Mouse (Mus musculus): ENCODE measurements around the gene Creb1. TPM values are rescaled to one million over a fixed set of nuclear protein-coding genes. Genes with fewer than 3 reads are reported as not detected.

Gene Creb1
- polyA plus RNA-seq, 2 experiments, result 19.6 to 39.5 TPM

- H3K27ac ChIP-seq (replicated peaks; ENCODE audit: low read depth, low read length), result no peak overlapping the region
- ATAC-seq (ENCODE audit: low FRiP score, low read depth) (no peak), DNase-seq (ENCODE audit: low spot score) (no peak)
- H3K4me1 ChIP-seq (ENCODE audit: control insufficient read depth, insufficient read depth, low read length), result no peaks in the 10 kb centered on the region
- WGBS, result 88% methylated on average over 5 of the region's 5 CpGs
- no peaks in the 10 kb centered on the region for H3K36me3 ChIP-seq (ENCODE audit: control insufficient read depth, insufficient read depth, low read length)
- H3K27me3 ChIP-seq (ENCODE audit: control insufficient read depth, insufficient read depth, low read length), result no peaks in the 10 kb centered on the region
- no peak overlapping the region for H3K4me3 ChIP-seq (replicated peaks; ENCODE audit: low read length)
- H3K4me2 ChIP-seq (replicated peaks; ENCODE audit: low read depth, low read length, severe bottlenecking), result no peak overlapping the region
- H3K9me3 ChIP-seq (ENCODE audit: control insufficient read depth, low read length), result no peaks in the 10 kb centered on the region
- H3K9ac ChIP-seq (ENCODE audit: low read depth, low read length, severe bottlenecking), result no peak overlapping the region
- no peak for TF ChIP-seq POLR2A (IDR thresholded peaks at IDR 0.05; ENCODE audit: borderline replicate concordance, extremely low read depth, insufficient read depth, insufficient read length)
Measured at GRCm38 (mm10) chr1:64543750-64544149, 11.3 kb downstream of the Creb1 start.

- H3K4me3 ChIP-seq (replicated peaks; ENCODE audit: low read length), result no peak overlapping the region
- H3K4me2 ChIP-seq (replicated peaks; ENCODE audit: low read depth, low read length, severe bottlenecking), result no peak overlapping the region
- ATAC-seq (ENCODE audit: low FRiP score, low read depth) (no peak), DNase-seq (ENCODE audit: low spot score) (no peak)
- 84% methylated on average over 3 of the region's 3 CpGs for WGBS
- H3K9ac ChIP-seq (ENCODE audit: low read depth, low read length, severe bottlenecking), result no peak overlapping the region
- H3K36me3 ChIP-seq (ENCODE audit: control insufficient read depth, insufficient read depth, low read length), result peaks cover 3% of the 10 kb centered on the region
- no peaks in the 10 kb centered on the region for H3K4me1 ChIP-seq (ENCODE audit: control insufficient read depth, insufficient read depth, low read length)
- H3K27ac ChIP-seq (replicated peaks; ENCODE audit: low read depth, low read length), result no peak overlapping the region
- TF ChIP-seq POLR2A (IDR thresholded peaks at IDR 0.05; ENCODE audit: borderline replicate concordance, extremely low read depth, insufficient read depth, insufficient read length), result no peak
- H3K9me3 ChIP-seq (ENCODE audit: control insufficient read depth, low read length), result no peaks in the 10 kb centered on the region
- no peaks in the 10 kb centered on the region for H3K27me3 ChIP-seq (ENCODE audit: control insufficient read depth, insufficient read depth, low read length)
Measured at GRCm38 (mm10) chr1:64546070-64546469, 13.6 kb downstream of the Creb1 start.

- Histone ChIP-seq H3K9me3 (ENCODE audit: control insufficient read depth, low read length) (no peaks in the 10 kb centered on the region), H3K4me2 (replicated peaks; ENCODE audit: low read depth, low read length, severe bottlenecking) (no peak overlapping the region), H3K27ac (replicated peaks; ENCODE audit: low read depth, low read length) (no peak overlapping the region), H3K4me3 (replicated peaks; ENCODE audit: low read length) (no peak overlapping the region), H3K36me3 (ENCODE audit: control insufficient read depth, insufficient read depth, low read length) (peaks cover 22% of the 10 kb centered on the region), H3K4me1 (ENCODE audit: control insufficient read depth, insufficient read depth, low read length) (no peaks in the 10 kb centered on the region), H3K27me3 (ENCODE audit: control insufficient read depth, insufficient read depth, low read length) (no peaks in the 10 kb centered on the region), H3K9ac (ENCODE audit: low read depth, low read length, severe bottlenecking) (no peak overlapping the region)
- DNase-seq (ENCODE audit: low spot score) (no peak), ATAC-seq (ENCODE audit: low FRiP score, low read depth) (no peak)
- 72% methylated on average over 2 of the region's 2 CpGs for WGBS
- TF ChIP-seq POLR2A (IDR thresholded peaks at IDR 0.05; ENCODE audit: borderline replicate concordance, extremely low read depth, insufficient read depth, insufficient read length), result no peak
Measured at GRCm38 (mm10) chr1:64549380-64549779, 16.9 kb downstream of the Creb1 start.

- WGBS, result 51% methylated on average over 2 of the region's 2 CpGs
- Histone ChIP-seq H3K27ac (replicated peaks; ENCODE audit: low read depth, low read length) (no peak overlapping the region), H3K27me3 (ENCODE audit: control insufficient read depth, insufficient read depth, low read length) (no peaks in the 10 kb centered on the region), H3K4me3 (replicated peaks; ENCODE audit: low read length) (no peak overlapping the region), H3K9me3 (ENCODE audit: control insufficient read depth, low read length) (no peaks in the 10 kb centered on the region), H3K9ac (ENCODE audit: low read depth, low read length, severe bottlenecking) (no peak overlapping the region), H3K4me1 (ENCODE audit: control insufficient read depth, insufficient read depth, low read length) (no peaks in the 10 kb centered on the region), H3K4me2 (replicated peaks; ENCODE audit: low read depth, low read length, severe bottlenecking) (no peak overlapping the region), H3K36me3 (ENCODE audit: control insufficient read depth, insufficient read depth, low read length) (peaks cover 26% of the 10 kb centered on the region)
- no peak for ATAC-seq (ENCODE audit: low FRiP score, low read depth)
- no peak for TF ChIP-seq POLR2A (IDR thresholded peaks at IDR 0.05; ENCODE audit: borderline replicate concordance, extremely low read depth, insufficient read depth, insufficient read length)
- no peak for DNase-seq (ENCODE audit: low spot score)
Measured at GRCm38 (mm10) chr1:64551908-64552307, 19.5 kb downstream of the Creb1 start.

GRCm38 (mm10) chr1:64560105-64560504 is 27.7 kb downstream of the Creb1 start:
- WGBS, result 92% methylated on average over 3 of the region's 3 CpGs
- DNase-seq (ENCODE audit: low spot score) (no peak), ATAC-seq (ENCODE audit: low FRiP score, low read depth) (no peak)
- no peaks in the 10 kb centered on the region for H3K9me3 ChIP-seq (ENCODE audit: control insufficient read depth, low read length)
- H3K4me1 ChIP-seq (ENCODE audit: control insufficient read depth, insufficient read depth, low read length), result no peaks in the 10 kb centered on the region
- no peak overlapping the region for H3K9ac ChIP-seq (ENCODE audit: low read depth, low read length, severe bottlenecking)
- H3K27me3 ChIP-seq (ENCODE audit: control insufficient read depth, insufficient read depth, low read length), result no peaks in the 10 kb centered on the region
- no peak overlapping the region for H3K4me2 ChIP-seq (replicated peaks; ENCODE audit: low read depth, low read length, severe bottlenecking)
- no peak overlapping the region for H3K4me3 ChIP-seq (replicated peaks; ENCODE audit: low read length)
- no peak overlapping the region for H3K27ac ChIP-seq (replicated peaks; ENCODE audit: low read depth, low read length)
- TF ChIP-seq POLR2A (IDR thresholded peaks at IDR 0.05; ENCODE audit: borderline replicate concordance, extremely low read depth, insufficient read depth, insufficient read length), result no peak
- peaks cover 27% of the 10 kb centered on the region for H3K36me3 ChIP-seq (ENCODE audit: control insufficient read depth, insufficient read depth, low read length)

- H3K4me2 ChIP-seq (replicated peaks; ENCODE audit: low read depth, low read length, severe bottlenecking), result no peak overlapping the region
- H3K4me1 ChIP-seq (ENCODE audit: control insufficient read depth, insufficient read depth, low read length), result no peaks in the 10 kb centered on the region
- no peak for ATAC-seq (ENCODE audit: low FRiP score, low read depth)
- DNase-seq (ENCODE audit: low spot score), result no peak
- H3K27me3 ChIP-seq (ENCODE audit: control insufficient read depth, insufficient read depth, low read length), result no peaks in the 10 kb centered on the region
- H3K9ac ChIP-seq (ENCODE audit: low read depth, low read length, severe bottlenecking), result no peak overlapping the region
- H3K9me3 ChIP-seq (ENCODE audit: control insufficient read depth, low read length), result no peaks in the 10 kb centered on the region
- no peak overlapping the region for H3K27ac ChIP-seq (replicated peaks; ENCODE audit: low read depth, low read length)
- peaks cover 40% of the 10 kb centered on the region for H3K36me3 ChIP-seq (ENCODE audit: control insufficient read depth, insufficient read depth, low read length)
- TF ChIP-seq POLR2A (IDR thresholded peaks at IDR 0.05; ENCODE audit: borderline replicate concordance, extremely low read depth, insufficient read depth, insufficient read length), result no peak
- H3K4me3 ChIP-seq (replicated peaks; ENCODE audit: low read length), result no peak overlapping the region
Measured at GRCm38 (mm10) chr1:64568206-64568605, 35.8 kb downstream of the Creb1 start.
